ENCODE assay signal across 8 mouse cellular contexts in genomic region chr11:88164801-88165377, GRCm38 (mm10). TPM values are rescaled to one million over a fixed set of nuclear protein-coding genes. Genes with fewer than 3 reads are reported as not detected.
A peak's percentile ranks its signal among the peaks of the same experiment; 100 is the strongest.
DNase-seq lines count a peak whose midpoint lies in the region; ATAC-seq and TF ChIP-seq lines count a peak whose summit lies in the region.

No protein-coding gene starts in this region.

- peak overlapping the region; percentile 35 for H3K4me2 ChIP-seq in heart, embryonic 15.5 days

- peak; percentile 47 for ATAC-seq in heart, embryonic 15.5 days (replicated peaks; ENCODE audit: insufficient number of reproducible peaks, insufficient read depth, low FRiP score, low read depth)

- peak overlapping the region; percentile 82 for H3K27ac ChIP-seq in embryonic facial prominence, embryonic 10.5 days (replicated peaks)
- peak overlapping the region; percentile 97 for H3K27ac ChIP-seq in heart, embryonic 15.5 days

- no peaks in the 10 kb centered on the region for H3K9me3 ChIP-seq in embryonic facial prominence, embryonic 10.5 days
- no peaks in the 10 kb centered on the region for H3K9me3 ChIP-seq in heart, embryonic 15.5 days (replicated peaks)

- H3K4me1 ChIP-seq in embryonic facial prominence, embryonic 10.5 days = peaks cover 82% of the 10 kb centered on the region
- peaks cover 60% of the 10 kb centered on the region for H3K4me1 ChIP-seq in heart, embryonic 15.5 days (replicated peaks)

- DNase-seq in R1 (ENCODE audit: low read depth, low spot score) = peak; percentile 67
- peak; percentile 63 for DNase-seq in embryonic facial prominence, embryonic 10.5 days (ENCODE audit: low spot score)
- DNase-seq in kidney, postnatal 36 days = peak; percentile 86 to 92
- DNase-seq in ovary, postnatal 14 days (ENCODE audit: low spot score) = peak; percentile 68
- DNase-seq in left cerebral cortex, postnatal 36 days (ENCODE audit: low spot score in 2 of 2) = no peak
- no peak for DNase-seq in thymus, adult 18-20 months

- H3K9ac ChIP-seq in heart, embryonic 15.5 days = peak overlapping the region; percentile 46

- H3K36me3 ChIP-seq in C2C12 (ENCODE audit: control insufficient read depth, insufficient read depth) = no peaks in the 10 kb centered on the region
- H3K36me3 ChIP-seq in embryonic facial prominence, embryonic 10.5 days (replicated peaks) = 0 out of 2 replicates have a peak, but pooled peaks cover 4% of the 10 kb centered on the region
- no peaks in the 10 kb centered on the region for H3K36me3 ChIP-seq in heart, embryonic 15.5 days

- no peak overlapping the region for H3K4me3 ChIP-seq in C2C12 (ENCODE audit: insufficient read depth, poor library complexity, severe bottlenecking)
- 0 out of 2 replicates have a peak overlapping the region, but pooled peaks have one; percentile 8 for H3K4me3 ChIP-seq in embryonic facial prominence, embryonic 10.5 days
- no peak overlapping the region for H3K4me3 ChIP-seq in heart, embryonic 15.5 days

- peaks cover 3% of the 10 kb centered on the region for H3K79me3 ChIP-seq in C2C12 (ENCODE audit: low read depth)

- peak overlapping the region; percentile 47 for H3ac ChIP-seq in C2C12 (ENCODE audit: control insufficient read depth, insufficient read length, low read depth)

- intact Hi-C loops in left cerebral cortex, postnatal 36 days (cut with DNase I) = loop anchor here (5.0 kb wide), 1 partner anchor 48 kb away; no protein-coding TSS in a partner anchor

- no peak for TF ChIP-seq CTCF in C2C12 (IDR thresholded peaks at IDR 0.05; ENCODE audit: control insufficient read depth, insufficient read depth, insufficient read length)

- 27% methylated on average over 15 of the region's 15 CpGs for WGBS in embryonic facial prominence, embryonic 10.5 days
- WGBS in heart, embryonic 15.5 days = 11% methylated on average over 15 of the region's 15 CpGs

- no peaks in the 10 kb centered on the region for H3K27me3 ChIP-seq in C2C12 (ENCODE audit: control insufficient read depth, insufficient read depth, insufficient read length)
- peaks cover 23% of the 10 kb centered on the region for H3K27me3 ChIP-seq in embryonic facial prominence, embryonic 10.5 days (replicated peaks; ENCODE audit: low read depth, poor library complexity, severe bottlenecking)
- no peaks in the 10 kb centered on the region for H3K27me3 ChIP-seq in heart, embryonic 15.5 days

- peaks cover 27% of the 10 kb centered on the region for H3K79me2 ChIP-seq in C2C12 (ENCODE audit: control insufficient read depth, insufficient read depth)

TF ChIP-seq in C2C12, 6 proteins besides CTCF, POLR2A, EP300 and RAD21:
- TF ChIP-seq CEBPB (IDR thresholded peaks at IDR 0.05; ENCODE audit: low read depth) = no peak
- no peak for TF ChIP-seq MYOD1 (IDR thresholded peaks at IDR 0.05; ENCODE audit: control insufficient read depth, insufficient read length, low read depth)
- peak; percentile 94 for TF ChIP-seq MAX (IDR thresholded peaks at IDR 0.05)
- peak; percentile 65 for TF ChIP-seq USF1 (IDR thresholded peaks at IDR 0.05; ENCODE audit: low read depth)
- TF ChIP-seq FOSL1 (IDR thresholded peaks at IDR 0.05; ENCODE audit: insufficient read depth, low read length, poor library complexity, severe bottlenecking) = no peak
TF ChIP-seq in C2C12: peak in this region for 2.

RNA-seq across cellular contexts. Expression of gene Mrps23, which starts 39.3 kb away (rescaled TPM):
- polyA plus RNA-seq in C2C12 (2012; fragmentation: generic; extraction: Trizol) = 191 TPM
- 60.4 and 71.7 TPM in 2 replicates for polyA plus RNA-seq in embryonic facial prominence, embryonic 10.5 days (2016; fragmentation: Nextera tagmentation; extraction: Ambion mirVana)
- polyA plus RNA-seq in heart, embryonic 15.5 days (2015; fragmentation: Nextera tagmentation; extraction: Ambion mirVana) = 80.7 and 93.9 TPM in 2 replicates
- total RNA-seq in left cerebral cortex, postnatal 36 days (2021) = 10 to 100 TPM; 59.5 to 71.0 TPM

Comparison
In these comparisons a context has a peak if more than half of its experiments do, and no peak if none do; other contexts are left out.
1. DNase-seq: peak in R1 (single experiment), embryonic facial prominence, embryonic 10.5 days (single experiment), kidney, postnatal 36 days (2 of 2) and ovary, postnatal 14 days (single experiment); none in left cerebral cortex, postnatal 36 days (0 of 2) and thymus, adult 18-20 months (0 of 2).